Mouse (Mus musculus) regulatory T cell (primary cell): Measurements from ENCODE around the gene Iglon5.

Experiments used
- in situ Hi-C: fragments of 300-600 bp; cut with MboI, MseI; formaldehyde crosslinking; loops from one replicate; pipeline ENCODE4 v1.15.1; 2025; ENCODE audit warnings: high pct_unique_total_duplicates

Gene Iglon5

DNA sequence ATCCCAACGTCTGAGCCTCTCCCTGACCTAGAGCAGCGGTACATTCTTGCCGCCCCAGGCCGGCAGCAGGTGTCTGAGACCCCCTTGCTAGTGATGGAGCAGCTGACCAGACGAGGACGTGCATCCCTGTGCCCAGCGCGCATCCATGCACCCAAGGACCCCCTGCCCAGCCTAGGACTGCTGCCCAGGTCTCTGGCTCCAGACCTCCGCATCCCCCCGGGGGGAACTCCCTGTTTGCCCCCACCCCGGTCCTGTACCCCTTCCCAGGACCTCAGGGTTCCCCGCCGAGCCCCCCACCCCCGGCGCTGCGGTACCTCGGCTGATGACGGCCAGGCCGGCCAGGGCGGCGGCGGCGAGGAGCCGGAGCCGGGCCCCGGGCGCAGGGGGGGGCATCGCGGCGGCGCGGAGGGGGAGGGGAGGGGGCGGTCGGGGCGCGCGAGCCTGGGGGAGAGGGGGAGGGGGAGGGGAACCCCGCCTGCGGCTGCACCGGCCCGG, at the start of gene Iglon5:
TSS of gene Iglon5 (minus strand) at position 445 of the 495 bp plus-strand sequence.
- in situ Hi-C loops = no loop called here

DNA sequence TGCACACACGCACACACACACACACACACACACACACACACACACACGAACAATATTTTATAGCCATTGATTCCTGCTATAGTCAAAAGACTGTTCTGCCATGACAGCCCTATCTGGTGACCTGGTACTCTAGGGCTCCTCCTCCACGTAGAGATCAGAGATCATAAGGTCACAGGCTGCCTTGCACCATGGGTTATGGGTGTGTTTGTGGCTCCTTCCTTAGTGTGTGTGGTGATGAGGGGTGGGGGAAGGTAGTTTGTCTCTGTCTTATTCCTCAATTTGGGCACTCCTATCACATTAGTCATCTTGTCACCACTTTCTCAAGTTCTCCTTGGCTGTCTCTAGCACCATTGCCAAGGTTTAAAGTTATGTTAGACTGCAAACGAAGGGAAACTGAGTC, 48.6 kb upstream of the Iglon5 start:
- in situ Hi-C loops = no loop called here

DNA sequence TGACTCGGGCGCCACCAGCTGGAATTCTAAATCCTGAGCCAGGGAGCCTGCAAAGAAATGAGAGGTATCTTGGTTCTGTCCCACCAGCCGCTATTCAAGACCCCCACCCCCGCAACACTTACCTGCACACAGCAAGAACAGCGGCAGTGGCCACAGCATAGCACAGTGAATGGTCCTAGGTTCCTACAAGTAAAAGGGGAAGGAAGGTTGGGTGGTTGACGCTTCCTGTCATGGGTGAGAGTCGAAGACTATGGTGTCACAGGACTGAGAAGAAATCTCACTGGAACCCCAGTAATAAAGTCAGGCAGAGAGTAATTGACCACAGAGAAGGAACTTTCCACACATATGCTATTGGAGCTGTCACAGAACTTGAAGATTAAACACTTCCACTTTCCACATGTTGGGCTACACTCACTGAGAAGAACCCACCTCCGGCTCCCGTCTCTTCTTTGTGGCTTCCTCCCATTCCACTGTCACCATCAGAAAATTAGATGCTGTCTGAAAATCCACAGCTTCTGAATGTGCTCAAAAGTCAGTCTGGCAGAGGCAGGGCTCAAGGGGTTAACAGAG, 43.1 kb upstream of the Iglon5 start:
- in situ Hi-C loops = no loop called here

- in situ Hi-C loops = no loop called here
Measured at GRCm38 (mm10) chr7:43530216-43530785, 40.4 kb upstream of the Iglon5 start.

DNA sequence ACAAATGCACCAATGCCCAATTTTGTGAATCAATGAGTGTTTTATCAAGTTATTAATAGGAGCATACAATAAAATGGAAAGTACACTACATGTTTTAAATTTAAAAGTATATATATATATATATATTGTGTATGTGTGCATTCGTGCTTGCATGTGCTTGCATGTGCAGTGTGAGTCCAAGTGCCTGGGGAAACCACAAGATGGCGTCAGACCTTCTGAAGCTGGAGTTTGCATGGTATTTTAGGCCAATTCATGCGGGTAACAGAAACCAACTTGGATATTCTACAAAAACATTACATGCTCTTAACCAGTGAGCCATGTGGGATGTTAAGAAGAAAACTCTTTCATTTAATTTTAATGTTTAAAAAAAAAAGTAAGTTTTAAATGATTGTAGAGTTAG, 35.4 kb upstream of the Iglon5 start:
- in situ Hi-C loops = no loop called here

DNA sequence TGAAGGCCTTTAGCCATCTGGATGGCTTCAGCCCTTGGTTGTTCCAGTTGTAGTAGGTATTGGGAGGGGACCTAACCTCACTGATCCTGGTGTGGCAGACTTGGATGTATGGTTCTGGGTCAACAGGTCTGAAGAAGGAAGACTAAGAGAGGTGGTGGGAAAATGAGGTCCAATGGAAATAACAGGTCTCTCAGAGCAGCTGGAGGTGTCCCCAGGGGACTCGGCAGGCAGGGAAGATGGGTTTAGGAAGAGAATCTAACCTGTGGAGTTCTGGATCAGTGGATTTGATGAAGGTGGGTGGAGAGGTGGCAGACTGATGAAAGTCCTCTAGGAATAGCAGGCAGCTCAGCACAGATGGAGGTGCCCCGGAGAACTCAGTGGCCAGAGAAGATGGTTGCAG, 32.9 kb upstream of the Iglon5 start:
- in situ Hi-C loops = no loop called here

DNA sequence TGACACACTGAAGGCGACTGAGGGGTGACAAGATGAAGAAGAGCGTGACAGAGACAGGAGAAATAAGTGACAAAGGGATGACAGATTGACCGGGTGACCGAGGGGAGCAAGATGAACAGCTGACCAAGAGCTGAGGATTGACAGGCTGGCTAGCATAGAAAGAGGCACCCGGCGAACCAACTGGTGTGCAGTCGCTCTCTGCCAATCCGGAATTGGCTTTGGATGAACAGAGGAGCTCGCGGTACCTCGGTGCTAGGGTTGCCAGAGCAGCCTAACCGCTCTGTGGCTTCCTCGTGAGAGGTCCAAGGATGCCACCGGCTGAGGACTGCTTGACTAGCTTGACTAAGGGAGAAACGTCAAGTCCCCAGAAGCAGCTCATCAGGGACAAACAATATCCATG, 28.5 kb upstream of the Iglon5 start:
- in situ Hi-C loops = no loop called here

DNA sequence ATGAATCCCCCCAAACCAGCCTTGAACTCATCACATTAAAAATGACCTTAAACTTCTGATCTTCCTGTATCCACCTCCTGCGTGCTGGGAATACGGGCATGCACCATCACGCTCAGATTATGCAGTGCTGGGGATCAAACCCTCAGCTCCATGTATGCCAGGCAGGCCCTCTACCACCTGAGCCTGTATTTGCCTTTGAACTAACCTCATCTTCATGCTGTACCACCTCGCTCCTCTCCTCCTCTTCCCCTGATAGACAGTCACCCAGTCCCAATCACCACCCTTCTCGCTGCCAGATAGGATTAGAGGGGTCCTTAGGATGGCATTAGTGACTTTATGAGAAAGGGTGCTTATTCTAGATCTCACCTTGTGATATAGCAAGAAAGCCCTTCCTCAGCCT, 25.2 kb upstream of the Iglon5 start:
- in situ Hi-C loops = no loop called here

GRCm38 (mm10) chr7:43512519-43512918, 22.6 kb upstream of the Iglon5 start:
- in situ Hi-C loops = no loop called here

DNA sequence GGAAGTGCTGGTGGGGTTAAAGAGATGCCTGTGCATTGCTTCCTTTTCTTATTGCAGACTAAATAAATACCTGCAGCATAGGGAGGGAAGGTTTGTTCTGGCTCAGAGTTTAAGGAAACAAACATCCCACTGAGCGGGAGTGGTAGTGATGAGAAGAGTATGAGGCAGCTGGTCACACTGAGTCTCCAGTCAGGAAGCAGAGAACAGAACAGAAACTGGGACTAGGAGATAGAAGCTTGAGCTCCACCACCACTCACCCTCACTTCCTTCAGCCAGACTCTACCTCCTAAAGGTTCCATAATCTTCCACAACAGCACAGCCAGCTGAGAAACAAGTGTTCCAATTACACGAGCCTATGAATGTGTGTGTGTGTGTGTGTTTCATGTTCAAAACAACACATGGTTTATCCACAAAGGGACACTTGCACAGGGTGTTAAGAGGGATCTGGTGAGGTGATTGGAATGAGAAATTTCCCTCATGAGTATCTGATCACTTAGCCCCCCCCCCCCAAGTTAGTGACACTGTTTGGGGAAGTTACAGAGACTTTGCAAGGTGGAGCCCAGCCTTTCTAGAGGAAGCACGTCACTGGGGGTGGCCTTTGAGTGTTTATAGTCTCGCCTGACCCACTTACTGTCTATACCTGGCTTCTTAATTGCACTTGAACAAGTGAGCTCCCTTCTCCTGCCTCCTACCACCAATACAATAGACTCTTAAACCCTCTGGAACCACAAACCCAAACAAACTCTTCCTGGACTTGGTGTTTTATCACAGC, 22.0 kb upstream of the Iglon5 start:
- in situ Hi-C loops = no loop called here

DNA sequence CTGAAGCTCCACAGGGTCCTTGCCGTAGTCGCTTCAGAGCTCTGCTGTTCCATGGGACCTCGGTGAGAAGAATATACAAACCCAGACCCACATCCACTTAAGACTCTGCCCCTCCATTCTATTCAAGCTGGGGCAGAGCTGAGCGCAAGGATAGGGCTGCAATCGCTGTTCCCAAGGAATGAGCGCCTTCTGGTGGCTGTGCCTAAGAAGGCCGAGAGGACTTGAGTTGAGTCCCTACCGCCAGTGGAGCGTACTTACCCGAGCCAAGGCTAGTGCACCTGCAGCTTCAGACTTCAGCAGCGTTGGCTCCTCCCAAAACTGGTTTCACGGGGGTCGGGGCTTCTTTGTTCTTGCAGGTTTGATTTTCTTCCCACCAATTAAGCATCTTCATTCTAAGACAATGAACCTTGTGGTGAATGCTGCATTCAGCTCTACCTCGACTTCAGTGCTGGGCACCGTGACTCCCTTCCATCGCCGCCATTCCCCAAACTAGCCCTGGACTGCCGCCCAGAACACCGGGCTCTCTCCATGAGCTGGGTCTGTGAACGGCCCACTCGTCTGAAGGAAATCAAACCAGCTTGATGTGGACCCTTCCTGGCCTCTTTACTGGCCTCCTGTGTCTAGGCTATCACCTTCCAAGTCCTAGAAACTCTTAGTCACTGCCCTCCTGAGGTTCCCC, 5.6 kb upstream of the Iglon5 start:
- in situ Hi-C loops = no loop called here

DNA sequence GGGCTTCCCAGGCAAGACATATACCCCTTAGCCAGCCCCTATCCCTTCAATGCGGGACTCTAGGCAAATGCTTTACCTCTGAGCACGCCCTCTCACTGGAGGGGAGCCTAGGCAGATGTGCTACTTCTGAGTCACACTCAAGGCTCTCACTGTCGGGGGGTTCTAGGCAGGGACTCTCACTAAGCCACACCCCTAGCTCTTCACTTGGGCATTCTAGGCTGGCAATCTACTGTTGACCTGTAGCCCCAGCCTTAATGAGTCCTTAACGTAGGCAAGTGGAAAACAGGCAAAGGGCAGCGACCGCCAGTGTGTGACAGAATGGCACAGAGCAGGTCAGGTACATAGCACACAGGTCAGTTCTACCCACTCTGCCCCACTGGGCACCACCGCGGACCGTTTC, 986 bp upstream of the Iglon5 start:
- in situ Hi-C loops = no loop called here

- in situ Hi-C loops = no loop called here
Measured at GRCm38 (mm10) chr7:43490182-43490584, 308 bp upstream of the Iglon5 start.

DNA sequence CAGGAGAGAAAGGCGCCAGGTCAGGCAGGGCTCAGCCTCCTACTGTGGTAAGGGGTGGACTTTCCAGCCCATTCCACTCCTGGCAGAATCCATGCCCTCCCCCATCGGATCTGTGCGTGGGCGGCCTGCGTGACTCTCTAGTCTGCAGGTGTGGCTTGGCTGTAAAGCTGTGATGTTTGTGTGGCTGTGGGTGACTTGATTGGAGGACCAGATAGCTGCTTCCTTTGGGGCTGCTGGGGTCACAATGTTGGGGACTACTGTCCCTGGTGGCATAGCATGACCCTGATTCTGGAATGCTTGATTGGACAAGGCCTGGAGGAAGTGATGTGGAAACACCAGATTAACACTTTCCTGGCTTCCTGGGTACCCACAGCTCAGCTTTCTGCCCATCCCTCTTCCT, 1.2 kb downstream of the Iglon5 start:
- in situ Hi-C loops = no loop called here

DNA sequence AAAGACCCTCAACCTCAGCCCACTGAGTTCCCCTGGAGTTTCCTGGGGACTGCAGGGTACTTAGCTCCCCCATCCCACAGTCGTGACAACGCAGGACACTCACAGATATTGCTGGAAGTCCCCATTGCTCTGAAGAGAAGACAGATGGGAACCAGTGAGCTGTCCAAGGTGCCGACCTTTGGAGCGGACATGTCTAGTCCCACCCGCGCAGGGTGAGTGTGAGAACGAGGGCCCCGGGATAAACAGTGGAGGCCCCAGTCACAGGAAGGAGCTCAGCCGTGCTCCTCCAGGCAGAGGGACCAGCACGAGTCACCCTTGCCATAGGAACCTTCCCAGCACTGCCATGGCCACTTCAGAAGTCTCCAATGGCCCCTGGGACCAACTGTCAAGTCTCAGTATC, 6.6 kb downstream of the Iglon5 start:
- in situ Hi-C loops = no loop called here

- in situ Hi-C loops = no loop called here
Measured at GRCm38 (mm10) chr7:43482090-43482716, 7.7 kb downstream of the Iglon5 start.

DNA sequence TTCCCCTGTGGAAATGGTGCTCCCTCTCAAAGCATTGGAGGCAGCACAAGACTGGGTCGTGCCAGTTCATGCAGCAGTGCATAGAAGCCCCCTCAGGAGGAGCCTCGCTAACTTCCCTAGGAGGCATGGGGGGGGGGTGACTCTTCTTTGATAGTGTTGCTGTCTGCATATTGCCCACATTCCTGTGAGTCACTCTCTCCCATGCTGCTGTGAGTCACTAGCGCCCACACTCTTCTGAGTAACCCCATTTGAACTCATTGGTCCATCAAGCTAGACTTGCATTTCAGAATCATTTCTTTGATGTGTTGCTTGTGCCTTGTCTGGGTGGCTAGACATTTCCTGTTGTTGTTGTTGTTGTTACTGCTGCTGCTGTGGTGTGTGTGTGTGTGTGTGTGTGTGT, 8.7 kb downstream of the Iglon5 start:
- in situ Hi-C loops = no loop called here

DNA sequence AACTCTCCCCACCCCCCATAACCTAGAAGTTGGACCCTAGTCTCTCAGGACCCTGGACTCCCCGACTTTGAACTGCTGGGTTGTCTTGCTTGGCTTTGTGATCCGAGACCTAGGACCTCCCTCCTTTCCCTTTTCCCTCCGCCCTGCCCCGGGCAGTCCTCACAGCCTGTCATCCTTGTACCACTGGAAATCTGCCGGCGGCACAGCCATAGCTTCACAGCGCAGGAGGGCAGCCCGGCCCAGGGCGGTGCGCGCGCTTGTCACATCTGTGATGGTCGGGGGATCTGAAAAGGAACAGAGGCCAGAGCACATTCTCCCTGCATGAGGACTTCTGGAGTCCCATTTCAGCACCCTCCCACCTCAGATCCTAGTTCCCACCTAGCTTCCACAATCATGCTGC, 13.5 kb downstream of the Iglon5 start:
- in situ Hi-C loops = loop anchor here (5.0 kb wide), 1 partner anchor 76 kb away; no protein-coding TSS in a partner anchor

DNA sequence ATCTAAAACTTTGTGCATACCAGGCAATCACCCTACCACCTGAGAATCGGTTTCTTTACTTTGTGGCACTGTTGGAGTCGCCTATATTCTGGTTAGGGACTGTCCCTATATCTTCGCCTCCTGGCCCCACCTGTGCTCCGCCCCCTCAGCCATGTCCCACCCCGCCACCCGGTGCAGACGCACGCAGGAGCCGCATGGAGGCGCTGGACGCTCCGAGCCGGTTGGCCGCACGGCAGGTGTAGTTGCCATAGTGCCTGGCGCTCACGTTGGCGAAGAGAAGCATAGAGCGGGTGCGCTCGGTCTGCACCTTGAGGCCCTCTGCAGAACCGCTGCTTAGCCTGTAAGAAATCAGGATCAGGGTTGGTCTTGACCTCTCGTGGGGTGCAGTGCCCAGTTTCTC, 14.2 kb downstream of the Iglon5 start:
- in situ Hi-C loops = loop anchor here (5.0 kb wide), 1 partner anchor 77 kb away; no protein-coding TSS in a partner anchor

DNA sequence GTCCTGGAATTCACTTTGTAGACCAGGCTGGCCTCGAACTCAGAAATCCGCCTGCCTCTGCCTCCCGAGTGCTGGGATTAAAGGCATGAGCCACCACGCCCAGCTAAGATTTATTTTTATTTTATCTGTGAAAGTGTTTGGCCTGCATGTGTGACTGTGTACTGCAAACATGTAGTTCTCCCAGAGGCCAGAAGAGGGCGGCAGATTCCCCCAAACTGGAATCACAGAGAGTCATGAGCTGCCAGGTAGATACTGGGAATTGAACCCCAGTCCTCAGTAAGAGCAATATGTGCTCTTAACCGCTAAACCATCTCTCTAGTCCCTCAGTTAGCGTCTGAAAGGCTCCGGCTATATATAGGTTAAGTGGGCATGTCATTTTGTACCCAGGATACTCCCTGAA, 19.5 kb downstream of the Iglon5 start:
- in situ Hi-C loops = loop anchor here (5.0 kb wide), 1 partner anchor 183 kb away; no protein-coding TSS in a partner anchor

DNA sequence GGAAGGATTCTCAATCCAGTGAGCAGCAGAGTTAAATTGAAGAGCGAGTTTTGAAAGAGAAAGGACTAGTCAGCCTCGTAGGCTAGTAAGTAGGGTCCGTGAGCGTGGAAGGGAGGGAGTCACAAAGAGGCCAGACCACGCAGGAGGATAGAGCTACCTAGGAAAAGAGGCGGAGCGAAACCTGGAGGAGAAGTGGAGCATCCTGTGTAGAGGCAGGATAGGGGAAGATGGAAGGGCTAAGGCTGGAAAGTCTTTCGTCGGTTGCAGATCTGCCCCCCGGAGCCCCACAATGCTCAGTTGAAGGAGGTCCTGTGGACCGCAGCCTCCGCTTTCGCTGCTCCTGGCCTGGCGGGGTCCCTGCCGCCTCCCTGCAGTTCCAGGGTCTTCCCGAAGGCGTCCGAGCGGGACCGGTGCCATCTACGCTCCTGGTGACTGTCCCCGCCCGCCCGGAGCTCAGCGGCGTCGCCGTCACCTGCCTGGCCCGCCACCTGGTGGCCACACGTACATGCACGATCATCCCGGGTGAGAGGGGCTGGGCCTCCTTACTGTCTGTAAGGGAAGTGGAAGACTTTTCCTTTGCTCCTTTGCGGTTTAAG, 23.7 kb downstream of the Iglon5 start:
- in situ Hi-C loops = loop anchor here (10.0 kb wide), 1 partner anchor 151 kb away; the partner anchor contains the start of gene Zfp715
